Mouse (Mus musculus) heart, embryonic 11.5 days (tissue): ENCODE measurements at regions not wholly inside any gene's neighbourhood (a gene's known extent, or its start where the extent isn't known, plus 50 kb on each side); places are given as distances from the start of the nearest gene placed in this dataset.

Experiments
- ATAC-seq: fragments of 200-750 bp; cut with Nextera tagmentation; replicated peaks from 2 replicates; pipeline ENCODE4 v1.8.0; 2017; ENCODE audit warnings: moderate library complexity; ENCODE audit not compliant: insufficient number of reproducible peaks, low FRiP score, low TSS enrichment
- H3K27ac ChIP-seq: fragments of 300-500 bp; sonication (generic); 2 replicates; pipeline ENCODE4 v1.5.1; 2014; ENCODE audit warnings: mild to moderate bottlenecking, low read depth, low read length
- H3K27me3 ChIP-seq: fragments of 300-500 bp; sonication (generic); 2 replicates; pipeline ENCODE4 v1.6.1; 2014; ENCODE audit warnings: mild to moderate bottlenecking, low read length, mixed read lengths; ENCODE audit not compliant: control insufficient read depth, insufficient read depth
- H3K36me3 ChIP-seq: fragments of 300-500 bp; sonication (generic); 2 replicates; pipeline ENCODE4 v1.6.1; 2014; ENCODE audit warnings: mild to moderate bottlenecking, low read length, moderate library complexity, mixed read lengths; ENCODE audit not compliant: control insufficient read depth, insufficient read depth
- H3K4me1 ChIP-seq: fragments of 300-500 bp; sonication (generic); 2 replicates; pipeline ENCODE4 v1.6.1; 2014; ENCODE audit warnings: low read length; ENCODE audit not compliant: control insufficient read depth, insufficient read depth
- H3K4me2 ChIP-seq: fragments of 300-500 bp; sonication (generic); 2 replicates; pipeline ENCODE4 v1.6.1; 2014; ENCODE audit warnings: mild to moderate bottlenecking, moderate library complexity
- H3K4me3 ChIP-seq: fragments of 300-500 bp; sonication (generic); 2 replicates; pipeline ENCODE4 v1.5.1; 2014; ENCODE audit warnings: low read depth, low read length
- H3K9ac ChIP-seq: fragments of 300-500 bp; sonication (generic); 2 replicates; pipeline ENCODE4 v1.6.1; 2014; ENCODE audit warnings: mild to moderate bottlenecking, low read depth, low read length, moderate library complexity
- H3K9me3 ChIP-seq: fragments of 300-500 bp; sonication (generic); replicated peaks from 2 replicates; pipeline ENCODE4 v1.6.1; 2016; ENCODE audit warnings: low read length; ENCODE audit not compliant: control insufficient read depth
- WGBS: fragments of 180-500 bp; shearing (Covaris S2); extraction: QIAGEN DNeasy Blood & Tissue Kit; methylation state at CpG from one replicate; pipeline ENCODE4 v1.1.7; 2014; ENCODE audit not compliant: insufficient replicate concordance; 5-methylcytosine and 5-hydroxymethylcytosine counted together

GRCm38 (mm10) chr4:55686771-55687170 is 154.5 kb upstream of the Klf4 start:
- no peak overlapping the region for H3K4me3 ChIP-seq
- H3K9ac ChIP-seq, result no peak overlapping the region
- H3K4me1 ChIP-seq, result no peaks in the 10 kb centered on the region
- no peaks in the 10 kb centered on the region for H3K9me3 ChIP-seq
- H3K36me3 ChIP-seq, result no peaks in the 10 kb centered on the region
- no peak overlapping the region for H3K27ac ChIP-seq
- ATAC-seq, result no peak
- no peak overlapping the region for H3K4me2 ChIP-seq
- H3K27me3 ChIP-seq, result peaks cover 5% of the 10 kb centered on the region
- 82% methylated on average over 3 of the region's 3 CpGs for WGBS

GRCm38 (mm10) chr4:55672288-55672687 is 140.0 kb upstream of the Klf4 start:
- ATAC-seq, result no peak
- WGBS, result 66% methylated on average over 6 of the region's 6 CpGs
- Histone ChIP-seq H3K9ac (no peak overlapping the region), H3K27ac (no peak overlapping the region), H3K27me3 (no peaks in the 10 kb centered on the region), H3K9me3 (no peaks in the 10 kb centered on the region), H3K4me2 (no peak overlapping the region), H3K4me3 (no peak overlapping the region), H3K36me3 (no peaks in the 10 kb centered on the region), H3K4me1 (0 out of 2 replicates have a peak, but pooled peaks cover 3% of the 10 kb centered on the region)

GRCm38 (mm10) chr4:55670258-55670657 is 138.0 kb upstream of the Klf4 start:
- no peak overlapping the region for H3K4me3 ChIP-seq
- H3K4me2 ChIP-seq, result no peak overlapping the region
- no peaks in the 10 kb centered on the region for H3K9me3 ChIP-seq
- H3K36me3 ChIP-seq, result no peaks in the 10 kb centered on the region
- H3K4me1 ChIP-seq, result no peaks in the 10 kb centered on the region
- ATAC-seq, result no peak
- 64% methylated on average over 4 of the region's 4 CpGs for whole genome bisulfite sequencing
- H3K27me3 ChIP-seq, result 0 out of 2 replicates have a peak, but pooled peaks cover 2% of the 10 kb centered on the region
- no peak overlapping the region for H3K9ac ChIP-seq
- no peak overlapping the region for H3K27ac ChIP-seq

- H3K4me1 ChIP-seq, result no peaks in the 10 kb centered on the region
- no peaks in the 10 kb centered on the region for H3K36me3 ChIP-seq
- 74% methylated on average over 4 of the region's 4 CpGs for WGBS
- no peak for ATAC-seq
- H3K4me2 ChIP-seq, result no peak overlapping the region
- H3K27ac ChIP-seq, result no peak overlapping the region
- no peak overlapping the region for H3K9ac ChIP-seq
- H3K4me3 ChIP-seq, result no peak overlapping the region
- H3K9me3 ChIP-seq, result no peaks in the 10 kb centered on the region
- H3K27me3 ChIP-seq, result peaks cover 6% of the 10 kb centered on the region; the same call in 1 of the 2 replicates
Observed at GRCm38 (mm10) chr4:55664822-55665221, 132.6 kb upstream of the Klf4 start.

- Histone ChIP-seq H3K27me3 (peaks cover 6% of the 10 kb centered on the region; the same call in 1 of the 2 replicates), H3K9me3 (no peaks in the 10 kb centered on the region), H3K9ac (no peak overlapping the region), H3K4me3 (no peak overlapping the region), H3K27ac (no peak overlapping the region), H3K4me2 (no peak overlapping the region), H3K4me1 (no peaks in the 10 kb centered on the region), H3K36me3 (no peaks in the 10 kb centered on the region)
- 31% methylated on average over 5 of the region's 5 CpGs for WGBS
- no peak for ATAC-seq
Observed at GRCm38 (mm10) chr4:55663856-55664255, 131.6 kb upstream of the Klf4 start.

GRCm38 (mm10) chr4:55662041-55662440 is 129.8 kb upstream of the Klf4 start:
- Histone ChIP-seq H3K4me3 (no peak overlapping the region), H3K27ac (no peak overlapping the region), H3K36me3 (no peaks in the 10 kb centered on the region), H3K4me2 (no peak overlapping the region), H3K27me3 (peaks cover 6% of the 10 kb centered on the region; the same call in 1 of the 2 replicates), H3K9ac (no peak overlapping the region), H3K9me3 (no peaks in the 10 kb centered on the region), H3K4me1 (no peaks in the 10 kb centered on the region)
- 50% methylated on average over 5 of the region's 5 CpGs for WGBS
- no peak for ATAC-seq

- Histone ChIP-seq H3K4me3 (no peak overlapping the region), H3K9me3 (no peaks in the 10 kb centered on the region), H3K36me3 (no peaks in the 10 kb centered on the region), H3K4me2 (no peak overlapping the region), H3K4me1 (no peaks in the 10 kb centered on the region), H3K27me3 (peaks cover 8% of the 10 kb centered on the region; the same call in 1 of the 2 replicates), H3K9ac (no peak overlapping the region), H3K27ac (no peak overlapping the region)
- ATAC-seq, result no peak
- WGBS, result 90% methylated on average over 6 of the region's 6 CpGs
Observed at GRCm38 (mm10) chr4:55658904-55659303, 126.6 kb upstream of the Klf4 start.

GRCm38 (mm10) chr4:55655329-55655728 is 123.1 kb upstream of the Klf4 start:
- no peak overlapping the region for H3K4me2 ChIP-seq
- no peak overlapping the region for H3K27ac ChIP-seq
- H3K4me1 ChIP-seq, result 0 out of 2 replicates have a peak, but pooled peaks cover 4% of the 10 kb centered on the region
- H3K9ac ChIP-seq, result no peak overlapping the region
- no peak overlapping the region for H3K4me3 ChIP-seq
- WGBS, result 75% methylated on average over 2 of the region's 2 CpGs
- ATAC-seq, result no peak
- 0 out of 2 replicates have a peak, but pooled peaks cover 11% of the 10 kb centered on the region for H3K27me3 ChIP-seq
- H3K36me3 ChIP-seq, result no peaks in the 10 kb centered on the region
- no peaks in the 10 kb centered on the region for H3K9me3 ChIP-seq

- H3K4me2 ChIP-seq, result no peak overlapping the region
Observed at GRCm38 (mm10) chr4:55652628-55653027, 120.4 kb upstream of the Klf4 start.

More at GRCm38 (mm10) chr4:55652628-55653027, 120.4 kb upstream of the Klf4 start:
- ATAC-seq, result no peak
- Histone ChIP-seq H3K9ac (no peak overlapping the region), H3K36me3 (no peaks in the 10 kb centered on the region), H3K4me3 (no peak overlapping the region), H3K27me3 (0 out of 2 replicates have a peak, but pooled peaks cover 14% of the 10 kb centered on the region), H3K27ac (no peak overlapping the region), H3K9me3 (no peaks in the 10 kb centered on the region), H3K4me1 (0 out of 2 replicates have a peak, but pooled peaks cover 4% of the 10 kb centered on the region)
- WGBS, result 64% methylated on average over 5 of the region's 5 CpGs
